Mouse (Mus musculus) hindbrain, embryonic 10.5 days (tissue): ENCODE measurements around the gene Iqcn. TPM values are rescaled to one million over a fixed set of nuclear protein-coding genes. Genes with fewer than 3 reads are reported as not detected.

Experiments
- DNase-seq: peaks from one replicate; pipeline ENCODE4 v3.0.0-alpha.2; 2017; ENCODE audit warnings: low spot score
- H3K27ac ChIP-seq: fragments of 300-500 bp; sonication (generic); 2 replicates; pipeline ENCODE4 v1.5.1; 2016; ENCODE audit warnings: mild to moderate bottlenecking, moderate library complexity
- H3K27me3 ChIP-seq: fragments of 300-500 bp; sonication (generic); 2 replicates; pipeline ENCODE4 v1.6.1; 2016; ENCODE audit warnings: mild to moderate bottlenecking; ENCODE audit not compliant: poor library complexity, insufficient read depth, severe bottlenecking
- H3K36me3 ChIP-seq: fragments of 300-500 bp; sonication (generic); 2 replicates; pipeline ENCODE4 v1.6.1; 2016; ENCODE audit warnings: mild to moderate bottlenecking, moderate library complexity
- H3K4me1 ChIP-seq: fragments of 300-500 bp; sonication (generic); replicated peaks from 2 replicates; pipeline ENCODE4 v1.6.1; 2016; ENCODE audit warnings: mild to moderate bottlenecking
- H3K4me3 ChIP-seq: fragments of 300-500 bp; sonication (generic); 2 replicates; pipeline ENCODE4 v1.5.1; 2016; ENCODE audit warnings: mild to moderate bottlenecking, moderate library complexity
- H3K9me3 ChIP-seq: fragments of 300-500 bp; sonication (generic); 2 replicates; pipeline ENCODE4 v1.6.1; 2016; ENCODE audit warnings: mild to moderate bottlenecking, moderate library complexity
- WGBS: fragments of 180-500 bp; shearing (Covaris S2); methylation state at CpG from one replicate; pipeline ENCODE4 v1.1.7; 2016; 5-methylcytosine and 5-hydroxymethylcytosine counted together
- polyA plus RNA-seq: library from polyadenylated mRNA; unstranded; fragments of >200 nt; fragmentation: Nextera tagmentation; extraction: Ambion mirVana; gene quantifications from 2 replicates; pipeline ENCODE4 v1.2.1, GENCODE M21; 2016

Gene Iqcn
- polyA plus RNA-seq, 1 experiment from 2014 or later: not detected

GRCm38 (mm10) chr8:70697366-70698250 is 5.6 kb upstream of the Iqcn start:
- H3K9me3 ChIP-seq: no peaks in the 10 kb centered on the region
- peak overlapping the region; percentile 99 for H3K4me3 ChIP-seq
- H3K36me3 ChIP-seq: peaks cover 13% of the 10 kb centered on the region
- DNase-seq: no peak
- peaks cover 70% of the 10 kb centered on the region for H3K4me1 ChIP-seq
- peak overlapping the region; percentile 98 for H3K27ac ChIP-seq
- peaks cover 34% of the 10 kb centered on the region for H3K27me3 ChIP-seq
- WGBS: 72% methylated on average over 12 of the region's 12 CpGs

- Histone ChIP-seq H3K27ac (peak within 1 kb of the TSS; percentile 98), H3K9me3 (no peaks in the 10 kb centered on the region), H3K4me3 (peak within 1 kb of the TSS; percentile 99), H3K27me3 (peaks cover 31% of the 10 kb centered on the region), H3K36me3 (peaks cover 22% of the 10 kb centered on the region), H3K4me1 (peaks cover 69% of the 10 kb centered on the region)
- WGBS: under 1% methylated on average over 69 of the region's 69 CpGs
- DNase-seq: peak; percentile 99
Observed at GRCm38 (mm10) chr8:70698310-70699109, 4.7 kb upstream of the Iqcn start, which contains the start of gene Jund. Jund (plus strand) TSS chr8:70698949.

GRCm38 (mm10) chr8:70699116-70699833 is 4.0 kb upstream of the Iqcn start:
- under 1% methylated on average over 89 of the region's 89 CpGs for WGBS
- peaks cover 65% of the 10 kb centered on the region for H3K4me1 ChIP-seq
- no peaks in the 10 kb centered on the region for H3K9me3 ChIP-seq
- H3K4me3 ChIP-seq: peak overlapping the region; percentile 99
- peaks cover 24% of the 10 kb centered on the region for H3K27me3 ChIP-seq
- peak; percentile 65 for DNase-seq
- peak overlapping the region; percentile 98 for H3K27ac ChIP-seq
- H3K36me3 ChIP-seq: peaks cover 28% of the 10 kb centered on the region

- H3K4me1 ChIP-seq: peaks cover 63% of the 10 kb centered on the region
- DNase-seq: peak; percentile 87
- WGBS: under 1% methylated on average over 59 of the region's 59 CpGs
Observed at GRCm38 (mm10) chr8:70699834-70700554, 3.3 kb upstream of the Iqcn start.

GRCm38 (mm10) chr8:70700555-70700922 is 2.7 kb upstream of the Iqcn start:
- H3K27ac ChIP-seq: peak overlapping the region; percentile 98
- under 1% methylated on average over 20 of the region's 20 CpGs for WGBS
- peaks cover 13% of the 10 kb centered on the region for H3K27me3 ChIP-seq
- peak; percentile 90 for DNase-seq
- peaks cover 28% of the 10 kb centered on the region for H3K36me3 ChIP-seq
- H3K4me1 ChIP-seq: peaks cover 58% of the 10 kb centered on the region
- peak overlapping the region; percentile 99 for H3K4me3 ChIP-seq
- H3K9me3 ChIP-seq: no peaks in the 10 kb centered on the region

More at GRCm38 (mm10) chr8:70699834-70700554, 3.3 kb upstream of the Iqcn start:
- H3K27me3 ChIP-seq: peaks cover 18% of the 10 kb centered on the region
- H3K27ac ChIP-seq: peak overlapping the region; percentile 98
- H3K4me3 ChIP-seq: peak overlapping the region; percentile 99
- peaks cover 28% of the 10 kb centered on the region for H3K36me3 ChIP-seq
- H3K9me3 ChIP-seq: no peaks in the 10 kb centered on the region

GRCm38 (mm10) chr8:70701048-70701981 is 1.9 kb upstream of the Iqcn start:
- H3K9me3 ChIP-seq: no peaks in the 10 kb centered on the region
- peaks cover 50% of the 10 kb centered on the region for H3K4me1 ChIP-seq
- DNase-seq: no peak
- peak overlapping the region; percentile 99 for H3K4me3 ChIP-seq
- H3K36me3 ChIP-seq: peaks cover 28% of the 10 kb centered on the region
- 56% methylated on average over 10 of the region's 10 CpGs for WGBS
- H3K27ac ChIP-seq: peak overlapping the region; percentile 98
- peaks cover 5% of the 10 kb centered on the region; the same call in 1 of the 2 replicates for H3K27me3 ChIP-seq

GRCm38 (mm10) chr8:70701982-70702841 is 1.0 kb upstream of the Iqcn start:
- no peaks in the 10 kb centered on the region; the same call in 1 of the 2 replicates for H3K27me3 ChIP-seq
- no peak for DNase-seq
- no peak overlapping the region for H3K27ac ChIP-seq
- peaks cover 41% of the 10 kb centered on the region for H3K4me1 ChIP-seq
- WGBS: 88% methylated on average over 2 of the region's 2 CpGs
- peaks cover 28% of the 10 kb centered on the region for H3K36me3 ChIP-seq
- H3K4me3 ChIP-seq: peak overlapping the region; percentile 99; the same call in 1 of the 2 replicates
- no peaks in the 10 kb centered on the region for H3K9me3 ChIP-seq

- Histone ChIP-seq H3K9me3 (no peaks in the 10 kb centered on the region), H3K4me3 (peak overlapping the region; percentile 1; the same call in 1 of the 2 replicates), H3K36me3 (peaks cover 28% of the 10 kb centered on the region), H3K27ac (no peak overlapping the region), H3K27me3 (no peaks in the 10 kb centered on the region), H3K4me1 (peaks cover 35% of the 10 kb centered on the region)
- DNase-seq: no peak
- WGBS: 88% methylated on average over 3 of the region's 3 CpGs
Observed at GRCm38 (mm10) chr8:70702842-70703182, 445 bp upstream of the Iqcn start.

- no peaks in the 10 kb centered on the region for H3K9me3 ChIP-seq
- H3K27me3 ChIP-seq: 0 out of 2 replicates have a peak, but pooled peaks cover 4% of the 10 kb centered on the region
- DNase-seq: no peak
- H3K36me3 ChIP-seq: peaks cover 8% of the 10 kb centered on the region
- H3K4me1 ChIP-seq: peaks cover 5% of the 10 kb centered on the region; the same call in 1 of the 2 replicates
- H3K4me3 ChIP-seq: no peak overlapping the region
- H3K27ac ChIP-seq: no peak overlapping the region
- 89% methylated on average over 14 of the region's 14 CpGs for WGBS
Observed at GRCm38 (mm10) chr8:70708281-70708680, 5.0 kb downstream of the Iqcn start.

- Histone ChIP-seq H3K27ac (no peak overlapping the region), H3K27me3 (0 out of 2 replicates have a peak, but pooled peaks cover 4% of the 10 kb centered on the region), H3K36me3 (no peaks in the 10 kb centered on the region; the same call in 1 of the 2 replicates), H3K9me3 (no peaks in the 10 kb centered on the region), H3K4me1 (peaks cover 16% of the 10 kb centered on the region), H3K4me3 (no peak overlapping the region)
- DNase-seq: no peak
- 90% methylated on average over 9 of the region's 9 CpGs for WGBS
Observed at GRCm38 (mm10) chr8:70709794-70710193, 6.5 kb downstream of the Iqcn start.
